Mouse (Mus musculus): Measurements from ENCODE around the gene Dnm3. TPM values are rescaled to one million over a fixed set of nuclear protein-coding genes. Genes with fewer than 3 reads are reported as not detected.
A peak's percentile ranks its signal among the peaks of the same experiment; 100 is the strongest.

Gene Dnm3
- polyA plus RNA-seq, 1 experiment from 2014 or later, result 27.7 TPM

DNA sequence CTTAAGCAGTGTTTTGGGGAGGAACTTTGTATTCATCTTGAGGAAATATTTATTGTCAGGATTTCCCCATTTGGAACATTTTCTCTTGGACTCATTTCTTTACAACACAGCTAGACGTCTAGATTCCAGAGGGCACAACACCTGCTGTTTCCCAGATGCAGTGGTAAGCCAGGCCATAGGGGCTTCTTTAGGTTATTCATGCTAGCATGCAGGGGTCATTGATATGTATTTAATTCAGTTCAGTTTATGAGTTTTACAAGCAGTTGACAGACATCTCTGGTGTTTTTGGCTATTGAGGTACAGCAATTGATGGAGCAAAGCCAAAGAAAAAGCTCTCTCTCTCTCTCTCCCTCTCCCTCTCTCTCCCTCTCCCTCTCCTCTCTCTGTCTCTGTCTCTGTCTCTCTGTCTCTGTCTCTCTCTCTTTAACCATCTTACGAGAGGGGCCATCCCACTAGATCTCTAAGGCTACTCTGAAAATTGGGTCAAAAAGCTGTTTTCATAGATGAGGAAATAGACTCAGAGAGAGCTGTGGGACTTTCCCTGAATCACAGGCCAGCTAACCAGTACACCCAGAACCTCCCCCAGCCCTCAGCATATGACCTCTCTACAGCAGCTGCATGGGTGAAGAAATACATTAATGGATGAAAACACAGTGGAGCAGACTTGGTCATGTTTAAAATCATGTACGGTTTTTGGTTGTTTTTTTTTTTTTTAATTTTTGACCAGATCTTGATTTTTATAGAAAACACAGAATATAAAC, 384.8 kb downstream of the Dnm3 start:
- peak overlapping the region; percentile 33; the same call in 1 of the 2 replicates for H3K27ac ChIP-seq
- no peak for ATAC-seq (ENCODE audit: insufficient number of reproducible peaks, insufficient read depth, low FRiP score, low TSS enrichment, low read depth)
- H3K27me3 ChIP-seq, result no peaks in the 10 kb centered on the region
- H3K4me1 ChIP-seq, result peaks cover 5% of the 10 kb centered on the region
- H3K9ac ChIP-seq, result no peak overlapping the region
- H3K4me3 ChIP-seq, result no peak overlapping the region
- H3K9me3 ChIP-seq, result peaks cover 3% of the 10 kb centered on the region; the same call in 1 of the 2 replicates
- no peak overlapping the region for H3K4me2 ChIP-seq
- WGBS, result 76% methylated on average over 3 of the region's 3 CpGs
- no peaks in the 10 kb centered on the region for H3K36me3 ChIP-seq

DNA sequence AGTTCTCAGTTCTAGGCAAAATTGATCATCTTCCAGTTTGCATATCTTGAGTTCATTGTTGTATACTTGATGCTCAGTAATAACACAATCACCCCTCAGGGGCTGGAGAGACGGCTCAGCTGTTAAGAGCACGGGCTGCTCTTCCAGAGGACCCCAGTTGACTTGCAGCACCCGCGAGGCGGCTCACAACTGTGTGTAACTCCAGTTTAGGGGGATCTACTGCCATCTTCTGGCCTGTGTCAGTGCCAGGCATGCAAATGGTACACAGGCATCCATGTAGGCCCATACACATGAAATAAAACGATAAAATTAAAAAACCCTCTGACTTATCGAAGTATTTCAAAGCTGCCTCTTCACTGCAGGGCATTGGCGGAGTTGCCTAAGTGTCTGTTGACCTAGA, 385.4 kb downstream of the Dnm3 start:
- H3K9ac ChIP-seq, result no peak overlapping the region
- H3K4me3 ChIP-seq, result no peak overlapping the region
- no peaks in the 10 kb centered on the region for H3K27me3 ChIP-seq
- H3K9me3 ChIP-seq, result peaks cover 3% of the 10 kb centered on the region; the same call in 1 of the 2 replicates
- H3K36me3 ChIP-seq, result no peaks in the 10 kb centered on the region
- no peak for ATAC-seq (ENCODE audit: insufficient number of reproducible peaks, insufficient read depth, low FRiP score, low TSS enrichment, low read depth)
- 89% methylated on average over 8 of the region's 8 CpGs for WGBS
- peaks cover 5% of the 10 kb centered on the region for H3K4me1 ChIP-seq
- no peak overlapping the region for H3K4me2 ChIP-seq
- H3K27ac ChIP-seq, result 0 out of 2 replicates have a peak overlapping the region, but pooled peaks have one; percentile 33

- H3K4me1 ChIP-seq, result peaks cover 32% of the 10 kb centered on the region
- H3K27ac ChIP-seq, result peak overlapping the region; percentile 84
- ATAC-seq (ENCODE audit: insufficient number of reproducible peaks, insufficient read depth, low FRiP score, low TSS enrichment, low read depth), result no peak
- WGBS, result 25% methylated on average over 9 of the region's 9 CpGs
- H3K36me3 ChIP-seq, result no peaks in the 10 kb centered on the region
- no peaks in the 10 kb centered on the region for H3K27me3 ChIP-seq
- 0 out of 2 replicates have a peak overlapping the region, but pooled peaks have one; percentile 33 for H3K9ac ChIP-seq
- H3K4me2 ChIP-seq, result peak overlapping the region; percentile 7; the same call in 1 of the 2 replicates
- no peak overlapping the region for H3K4me3 ChIP-seq
- H3K9me3 ChIP-seq, result no peaks in the 10 kb centered on the region
Measured at GRCm38 (mm10) chr1:162083886-162084478, 393.9 kb downstream of the Dnm3 start.

DNA sequence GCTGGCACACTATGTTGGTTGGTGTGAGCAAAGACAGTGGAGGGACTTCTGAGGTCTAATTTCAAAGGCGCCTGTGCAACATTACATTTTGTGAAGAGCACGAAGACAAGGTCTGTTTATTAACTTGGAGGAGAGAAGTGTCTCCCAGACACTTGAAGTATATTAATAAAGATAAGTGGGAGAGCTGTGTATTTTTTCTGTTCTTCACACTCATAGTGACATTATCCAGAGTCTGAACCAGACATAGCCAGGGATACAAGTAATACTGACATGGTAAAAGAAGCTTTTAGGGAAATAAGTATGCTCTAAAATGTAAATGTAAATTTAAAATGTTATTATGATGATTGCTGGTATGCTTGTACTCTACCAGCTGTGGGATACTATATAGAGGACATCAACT, 394.5 kb downstream of the Dnm3 start:
- Histone ChIP-seq H3K27me3 (no peaks in the 10 kb centered on the region), H3K9me3 (no peaks in the 10 kb centered on the region), H3K36me3 (no peaks in the 10 kb centered on the region), H3K4me1 (peaks cover 34% of the 10 kb centered on the region), H3K4me3 (no peak overlapping the region), H3K27ac (peak overlapping the region; percentile 66; the same call in 1 of the 2 replicates), H3K9ac (no peak overlapping the region), H3K4me2 (no peak overlapping the region)
- 58% methylated on average over 2 of the region's 2 CpGs for WGBS
- no peak for ATAC-seq (ENCODE audit: insufficient number of reproducible peaks, insufficient read depth, low FRiP score, low TSS enrichment, low read depth)

GRCm38 (mm10) chr1:162082711-162083110, 395.1 kb downstream of the Dnm3 start:
- Histone ChIP-seq H3K9ac (no peak overlapping the region), H3K27me3 (no peaks in the 10 kb centered on the region), H3K4me1 (peaks cover 38% of the 10 kb centered on the region), H3K4me2 (no peak overlapping the region), H3K27ac (peak overlapping the region; percentile 66), H3K9me3 (no peaks in the 10 kb centered on the region), H3K36me3 (no peaks in the 10 kb centered on the region), H3K4me3 (no peak overlapping the region)
- no peak for ATAC-seq (ENCODE audit: insufficient number of reproducible peaks, insufficient read depth, low FRiP score, low TSS enrichment, low read depth)
- WGBS, result 73% methylated on average over 7 of the region's 7 CpGs

- ATAC-seq (ENCODE audit: insufficient number of reproducible peaks, insufficient read depth, low FRiP score, low TSS enrichment, low read depth), result no peak
- WGBS, result 78% methylated on average over 8 of the region's 8 CpGs
Measured at GRCm38 (mm10) chr1:162081693-162082372, 396.0 kb downstream of the Dnm3 start.

GRCm38 (mm10) chr1:162079989-162080388, 397.8 kb downstream of the Dnm3 start:
- Histone ChIP-seq H3K4me2 (no peak overlapping the region), H3K9ac (no peak overlapping the region), H3K27me3 (no peaks in the 10 kb centered on the region), H3K36me3 (no peaks in the 10 kb centered on the region), H3K4me1 (peaks cover 60% of the 10 kb centered on the region), H3K9me3 (no peaks in the 10 kb centered on the region), H3K27ac (no peak overlapping the region; the same call in 1 of the 2 replicates), H3K4me3 (no peak overlapping the region)
- 77% methylated on average over 7 of the region's 7 CpGs for WGBS
- no peak for ATAC-seq (ENCODE audit: insufficient number of reproducible peaks, insufficient read depth, low FRiP score, low TSS enrichment, low read depth)

More at GRCm38 (mm10) chr1:162081693-162082372, 396.0 kb downstream of the Dnm3 start:
- Histone ChIP-seq H3K4me3 (no peak overlapping the region), H3K27me3 (no peaks in the 10 kb centered on the region), H3K4me1 (peaks cover 47% of the 10 kb centered on the region), H3K9me3 (no peaks in the 10 kb centered on the region), H3K9ac (no peak overlapping the region), H3K4me2 (no peak overlapping the region), H3K27ac (peak overlapping the region; percentile 70), H3K36me3 (no peaks in the 10 kb centered on the region)

DNA sequence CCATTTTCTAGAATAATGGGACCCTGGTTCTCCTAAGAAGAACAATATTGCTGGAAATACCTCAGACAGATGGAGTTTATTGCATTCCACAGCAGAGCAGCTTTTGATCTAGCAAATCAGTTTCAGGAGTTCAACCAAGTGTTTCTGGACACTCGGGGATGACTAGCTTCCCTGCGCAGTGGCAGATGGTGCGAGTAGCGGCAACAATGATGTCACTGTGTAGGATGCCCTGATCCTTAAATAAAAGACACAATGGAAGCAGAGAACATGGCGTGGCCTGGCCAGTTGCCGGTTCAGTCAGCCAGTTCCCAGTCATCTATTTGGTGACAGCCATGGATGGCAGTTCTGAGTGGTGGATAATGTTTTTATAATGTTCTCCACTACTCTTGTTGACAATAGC, 400.4 kb downstream of the Dnm3 start:
- peaks cover 63% of the 10 kb centered on the region for H3K4me1 ChIP-seq
- no peak overlapping the region for H3K9ac ChIP-seq
- no peak for ATAC-seq (ENCODE audit: insufficient number of reproducible peaks, insufficient read depth, low FRiP score, low TSS enrichment, low read depth)
- H3K27ac ChIP-seq, result peak overlapping the region; percentile 94
- no peaks in the 10 kb centered on the region for H3K27me3 ChIP-seq
- 38% methylated on average over 6 of the region's 6 CpGs for WGBS
- H3K9me3 ChIP-seq, result no peaks in the 10 kb centered on the region
- H3K36me3 ChIP-seq, result no peaks in the 10 kb centered on the region
- no peak overlapping the region for H3K4me2 ChIP-seq
- H3K4me3 ChIP-seq, result no peak overlapping the region

- ATAC-seq (ENCODE audit: insufficient number of reproducible peaks, insufficient read depth, low FRiP score, low TSS enrichment, low read depth), result no peak
- Histone ChIP-seq H3K9me3 (no peaks in the 10 kb centered on the region), H3K27me3 (no peaks in the 10 kb centered on the region), H3K4me3 (no peak overlapping the region), H3K36me3 (no peaks in the 10 kb centered on the region), H3K9ac (peak overlapping the region; percentile 51), H3K4me2 (0 out of 2 replicates have a peak overlapping the region, but pooled peaks have one; percentile 5), H3K4me1 (peaks cover 60% of the 10 kb centered on the region), H3K27ac (peak overlapping the region; percentile 94)
- WGBS, result 46% methylated on average over 10 of the region's 10 CpGs
Measured at GRCm38 (mm10) chr1:162076581-162077001, 401.2 kb downstream of the Dnm3 start.

DNA sequence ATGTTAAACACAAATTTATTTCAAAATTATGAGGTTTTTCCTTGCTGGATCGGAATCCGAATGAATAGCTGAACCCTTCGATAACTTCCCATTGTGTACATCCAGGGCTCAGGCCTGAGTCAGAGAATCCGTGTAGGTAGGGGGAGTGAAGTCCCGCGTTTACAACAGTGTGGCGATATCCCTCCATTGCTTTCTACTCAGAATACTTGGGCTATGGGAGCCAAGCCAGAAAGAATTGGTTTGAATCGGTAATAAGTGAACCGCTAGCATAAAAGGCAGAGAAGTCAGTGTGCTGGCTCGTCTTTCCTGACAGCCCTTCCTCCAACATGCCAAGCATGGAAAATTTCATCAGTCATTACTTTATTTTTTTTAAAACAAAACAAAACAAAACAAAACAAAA, 402.0 kb downstream of the Dnm3 start:
- WGBS, result 32% methylated on average over 10 of the region's 10 CpGs

GRCm38 (mm10) chr1:162075416-162075815, 402.4 kb downstream of the Dnm3 start:
- Histone ChIP-seq H3K9ac (peak overlapping the region; percentile 61), H3K27ac (peak overlapping the region; percentile 99), H3K4me2 (peak overlapping the region; percentile 45), H3K4me1 (peaks cover 57% of the 10 kb centered on the region), H3K36me3 (no peaks in the 10 kb centered on the region), H3K27me3 (no peaks in the 10 kb centered on the region), H3K4me3 (no peak overlapping the region), H3K9me3 (no peaks in the 10 kb centered on the region)
- no peak for ATAC-seq (ENCODE audit: insufficient number of reproducible peaks, insufficient read depth, low FRiP score, low TSS enrichment, low read depth)
- 23% methylated on average over 4 of the region's 4 CpGs for WGBS

More for the DNA sequence above, 402.0 kb downstream of the Dnm3 start:
- Histone ChIP-seq H3K9me3 (no peaks in the 10 kb centered on the region), H3K27ac (peak overlapping the region; percentile 99), H3K4me3 (no peak overlapping the region), H3K4me2 (peak overlapping the region; percentile 45), H3K4me1 (peaks cover 57% of the 10 kb centered on the region), H3K36me3 (no peaks in the 10 kb centered on the region), H3K27me3 (no peaks in the 10 kb centered on the region), H3K9ac (peak overlapping the region; percentile 61)
- ATAC-seq (ENCODE audit: insufficient number of reproducible peaks, insufficient read depth, low FRiP score, low TSS enrichment, low read depth), result no peak
